Mouse (Mus musculus) midbrain, embryonic 15.5 days (tissue): ENCODE results near the gene Flnc. TPM values are rescaled to one million over a fixed set of nuclear protein-coding genes. Genes with fewer than 3 reads are reported as not detected.

Experiments
- ATAC-seq: fragments of 200-750 bp; cut with Nextera tagmentation; replicated peaks from 2 replicates; pipeline ENCODE4 v1.8.0; 2017; ENCODE audit warnings: moderate TSS enrichment
- H3K27ac ChIP-seq: fragments of 300-500 bp; sonication (generic); 2 replicates; pipeline ENCODE4 v1.5.1; 2015; ENCODE audit warnings: mild to moderate bottlenecking, inconsistent platforms
- H3K27me3 ChIP-seq: fragments of 300-500 bp; sonication (generic); replicated peaks from 2 replicates; pipeline ENCODE4 v1.6.1; 2015; ENCODE audit warnings: inconsistent platforms
- H3K36me3 ChIP-seq: fragments of 300-500 bp; sonication (generic); replicated peaks from 2 replicates; pipeline ENCODE4 v1.6.1; 2015; ENCODE audit warnings: inconsistent platforms
- H3K4me1 ChIP-seq: fragments of 300-500 bp; sonication (generic); 2 replicates; pipeline ENCODE4 v1.6.1; 2015; ENCODE audit warnings: inconsistent platforms
- H3K4me2 ChIP-seq: fragments of 300-500 bp; sonication (generic); 2 replicates; pipeline ENCODE4 v1.6.1; 2015; ENCODE audit warnings: inconsistent platforms, mild to moderate bottlenecking, moderate library complexity
- H3K4me3 ChIP-seq: fragments of 300-500 bp; sonication (generic); 2 replicates; pipeline ENCODE4 v1.5.1; 2015; ENCODE audit warnings: mild to moderate bottlenecking, inconsistent platforms
- H3K9ac ChIP-seq: fragments of 300-500 bp; sonication (generic); 2 replicates; pipeline ENCODE4 v1.6.1; 2015; ENCODE audit warnings: mild to moderate bottlenecking, inconsistent platforms
- H3K9me3 ChIP-seq: fragments of 300-500 bp; sonication (generic); 2 replicates; pipeline ENCODE4 v1.6.1; 2016; ENCODE audit warnings: inconsistent platforms
- WGBS: fragments of 180-500 bp; shearing (Covaris S2); methylation state at CpG from one replicate; pipeline ENCODE4 v1.1.7; 2015; ENCODE audit warnings: mixed read lengths; 5-methylcytosine and 5-hydroxymethylcytosine counted together
- microRNA-seq: library from miRNA; unstranded; fragments of <30 nt; microRNA quantifications from one replicate; pipeline ENCODE4, GENCODE M21; 2016
- polyA plus RNA-seq: library from polyadenylated mRNA; unstranded; fragments of >200 nt; fragmentation: Nextera tagmentation; extraction: Ambion mirVana; gene quantifications from 2 replicates; pipeline ENCODE4 v1.2.1, GENCODE M21; 2015

The Flnc gene
- polyA plus RNA-seq, 1 experiment from 2014 or later, result 3.3 TPM

- no peak overlapping the region for H3K27ac ChIP-seq
- no peak overlapping the region for H3K9ac ChIP-seq
- 97% methylated on average over 7 of the region's 7 CpGs for WGBS
- no peak for ATAC-seq
- H3K4me3 ChIP-seq, result no peak overlapping the region
- H3K9me3 ChIP-seq, result no peaks in the 10 kb centered on the region
- peaks cover 3% of the 10 kb centered on the region; the same call in 1 of the 2 replicates for H3K4me1 ChIP-seq
- H3K36me3 ChIP-seq, result no peaks in the 10 kb centered on the region
- peaks cover 29% of the 10 kb centered on the region for H3K27me3 ChIP-seq
- H3K4me2 ChIP-seq, result no peak overlapping the region
Observed at GRCm38 (mm10) chr6:29500177-29500576, 67.1 kb downstream of the Flnc start.

- Histone ChIP-seq H3K4me1 (peaks cover 3% of the 10 kb centered on the region; the same call in 1 of the 2 replicates), H3K27ac (no peak overlapping the region), H3K27me3 (peaks cover 29% of the 10 kb centered on the region), H3K4me2 (no peak overlapping the region), H3K36me3 (no peaks in the 10 kb centered on the region), H3K4me3 (no peak overlapping the region), H3K9ac (no peak overlapping the region), H3K9me3 (no peaks in the 10 kb centered on the region)
- no peak for ATAC-seq
- 90% methylated on average over 6 of the region's 6 CpGs for WGBS
Observed at GRCm38 (mm10) chr6:29500810-29501209, 67.8 kb downstream of the Flnc start.

- H3K36me3 ChIP-seq, result no peaks in the 10 kb centered on the region
- H3K27me3 ChIP-seq, result peaks cover 26% of the 10 kb centered on the region
- H3K4me1 ChIP-seq, result no peaks in the 10 kb centered on the region
- no peak overlapping the region for H3K4me3 ChIP-seq
- no peak overlapping the region for H3K27ac ChIP-seq
- H3K4me2 ChIP-seq, result no peak overlapping the region
- ATAC-seq, result no peak
- no peaks in the 10 kb centered on the region for H3K9me3 ChIP-seq
- no peak overlapping the region for H3K9ac ChIP-seq
- 100% methylated on average over 1 of the region's 1 CpGs for WGBS
Observed at GRCm38 (mm10) chr6:29501599-29501998, 68.5 kb downstream of the Flnc start.

DNA sequence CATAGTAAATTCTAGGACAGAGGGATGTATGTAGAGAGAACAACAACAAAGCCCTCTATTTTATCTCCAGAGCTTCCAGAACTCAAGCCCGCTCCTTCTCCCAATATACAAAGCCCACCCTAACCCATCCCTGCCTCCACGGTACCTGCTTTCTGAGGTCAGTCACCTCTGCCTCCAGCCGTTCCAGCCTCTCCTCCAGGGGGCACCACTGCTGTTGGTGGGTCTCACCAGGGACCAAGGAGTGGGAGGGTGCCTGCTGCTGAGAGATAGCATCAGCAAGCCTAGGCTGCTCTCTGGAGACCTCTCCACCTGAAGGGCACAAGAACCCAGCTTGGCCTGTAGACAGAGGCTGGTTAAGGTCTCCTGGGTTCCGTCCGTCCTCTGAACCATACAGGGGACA lies 72.4 kb downstream of the Flnc start:
- H3K4me2 ChIP-seq, result no peak overlapping the region
- H3K27ac ChIP-seq, result no peak overlapping the region
- H3K9ac ChIP-seq, result no peak overlapping the region
- no peak for ATAC-seq
- peaks cover 34% of the 10 kb centered on the region for H3K27me3 ChIP-seq
- WGBS, result 94% methylated on average over 5 of the region's 5 CpGs
- no peak overlapping the region for H3K4me3 ChIP-seq
- H3K9me3 ChIP-seq, result no peaks in the 10 kb centered on the region
- H3K4me1 ChIP-seq, result peaks cover 14% of the 10 kb centered on the region
- H3K36me3 ChIP-seq, result no peaks in the 10 kb centered on the region

DNA sequence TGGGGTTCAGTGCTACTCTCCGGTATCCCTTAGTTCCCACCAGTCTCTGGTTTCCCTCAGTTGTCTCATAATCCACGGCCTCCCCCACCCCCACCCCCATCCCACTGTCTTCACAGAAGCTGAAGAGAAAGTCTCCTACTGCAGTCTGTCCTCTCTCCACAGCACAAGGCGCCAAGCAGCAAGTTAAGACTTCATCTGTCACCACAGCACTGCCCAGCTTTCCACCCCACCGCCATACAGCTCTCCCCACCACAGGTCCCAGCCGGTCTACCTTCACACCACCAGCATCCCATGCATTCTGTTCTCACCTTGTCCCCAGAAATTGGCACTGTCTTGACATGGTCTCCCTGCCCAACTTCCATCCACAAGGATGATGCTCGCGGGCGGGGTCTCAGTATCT lies 73.8 kb downstream of the Flnc start:
- peaks cover 14% of the 10 kb centered on the region for H3K4me1 ChIP-seq
- peaks cover 34% of the 10 kb centered on the region for H3K27me3 ChIP-seq
- WGBS, result 26% methylated on average over 8 of the region's 8 CpGs
- H3K9ac ChIP-seq, result no peak overlapping the region
- no peaks in the 10 kb centered on the region for H3K9me3 ChIP-seq
- peak overlapping the region; percentile 50 for H3K4me3 ChIP-seq
- peak overlapping the region; percentile 74 for H3K4me2 ChIP-seq
- no peaks in the 10 kb centered on the region for H3K36me3 ChIP-seq
- peak; percentile 29; the same call in 1 of the 2 replicates for ATAC-seq
- H3K27ac ChIP-seq, result no peak overlapping the region

- 1% methylated on average over 47 of the region's 47 CpGs for WGBS
- Histone ChIP-seq H3K9me3 (no peaks in the 10 kb centered on the region), H3K9ac (peak within 1 kb of the TSS; percentile 38), H3K36me3 (no peaks in the 10 kb centered on the region), H3K4me3 (peak within 1 kb of the TSS; percentile 50), H3K27ac (no peak within 1 kb of the TSS), H3K4me2 (peak within 1 kb of the TSS; percentile 74), H3K4me1 (peaks cover 15% of the 10 kb centered on the region), H3K27me3 (peaks cover 34% of the 10 kb centered on the region)
- ATAC-seq, result peak; percentile 75
Observed at GRCm38 (mm10) chr6:29507447-29508309, 74.6 kb downstream of the Flnc start, which contains the start of gene Kcp. TSS of gene Kcp (minus strand) at chr6:29507952.

DNA sequence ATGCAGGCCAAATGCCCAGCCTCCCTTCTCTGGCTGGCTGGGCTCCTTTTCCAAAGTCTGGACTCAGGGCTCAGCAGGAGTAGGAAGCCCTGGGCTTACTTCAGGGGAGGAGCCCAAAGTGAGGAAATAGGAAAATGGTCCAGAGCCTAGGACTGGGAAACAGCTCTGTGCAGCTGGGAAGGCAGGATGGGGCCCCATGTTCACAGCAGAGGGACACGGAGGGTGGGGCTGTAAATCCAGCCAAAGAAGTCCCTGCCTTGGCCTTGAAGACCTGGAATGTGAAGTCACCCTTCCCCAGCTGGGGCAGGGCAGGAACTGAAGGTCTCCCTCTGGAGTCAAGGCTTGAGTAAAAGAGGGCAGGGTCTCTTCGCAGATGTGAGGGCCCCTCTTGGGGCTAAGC lies 76.0 kb downstream of the Flnc start:
- 45% methylated on average over 2 of the region's 2 CpGs for whole genome bisulfite sequencing
- Histone ChIP-seq H3K27me3 (peaks cover 34% of the 10 kb centered on the region), H3K9ac (no peak overlapping the region), H3K4me3 (no peak overlapping the region), H3K4me1 (peaks cover 24% of the 10 kb centered on the region), H3K27ac (no peak overlapping the region), H3K9me3 (no peaks in the 10 kb centered on the region), H3K36me3 (no peaks in the 10 kb centered on the region), H3K4me2 (no peak overlapping the region)
- no peak for ATAC-seq

Small RNA genes within 50 kb of the gene (microRNA-seq; reads per million reads assigned to microRNA genes)
- 0.74 reads per million for gene Gm26220
- not detected for gene Gm44354

Other genes with a start within 250 kb of the Flnc start
- gene Impdh1, start 216.9 kb upstream of the Flnc start, polyA plus RNA-seq, result 59.3 and 63.4 TPM in 2 replicates
- 35.8 and 36.2 TPM in 2 replicates for gene Hilpda, start 160.8 kb upstream of the Flnc start, polyA plus RNA-seq
- 0.40 and 0.86 TPM in 2 replicates for gene Fam71f2, start 153.7 kb upstream of the Flnc start, polyA plus RNA-seq
- gene Fam71f1, start 114.1 kb upstream of the Flnc start, polyA plus RNA-seq, result not detected in 2 replicates
- 154 and 156 TPM in 2 replicates for gene Calu, start 85.2 kb upstream of the Flnc start, polyA plus RNA-seq
- 0.28 and 0.54 TPM in 2 replicates for gene Opn1sw, start 44.8 kb upstream of the Flnc start, polyA plus RNA-seq
- 36.9 and 40.5 TPM in 2 replicates for gene Ccdc136, start 36.9 kb upstream of the Flnc start, polyA plus RNA-seq
- gene Atp6v1f, start 34.5 kb downstream of the Flnc start, polyA plus RNA-seq, result 342 and 365 TPM in 2 replicates
- gene Atp6v1fnb, start 38.2 kb downstream of the Flnc start, polyA plus RNA-seq, result 0.27 and 1.0 TPM in 2 replicates
- 18.9 and 20.9 TPM in 2 replicates for gene Kcp, start 74.7 kb downstream of the Flnc start, polyA plus RNA-seq
- gene Irf5, start 93.4 kb downstream of the Flnc start, polyA plus RNA-seq, result 2.0 and 2.1 TPM in 2 replicates
- gene Tnpo3, start 176.6 kb downstream of the Flnc start, polyA plus RNA-seq, result 87.5 and 93.2 TPM in 2 replicates